Mouse (Mus musculus): ENCODE measurements at regions not wholly inside any gene's neighbourhood (a gene's known extent, or its start where the extent isn't known, plus 50 kb on each side); places are given as distances from the start of the nearest gene placed in this dataset.

GRCm38 (mm10) chr2:170956766-170957165, 225.2 kb downstream of the Dok5 start:
- no peaks in the 10 kb centered on the region for H3K36me3 ChIP-seq (replicated peaks in 1 of 2; ENCODE audit: control insufficient read depth in 1 of 2, insufficient read depth in 1 of 2, low read length in 1 of 2)
- DNase-seq (ENCODE audit: extremely low read depth): no peak
- no peak overlapping the region for H3K9ac ChIP-seq (ENCODE audit: insufficient read depth, low read depth)
- no peaks in the 10 kb centered on the region for H3K79me2 ChIP-seq (replicated peaks; ENCODE audit: control insufficient read depth, extremely low read depth, insufficient read depth, poor library complexity, severe bottlenecking)
- no peaks in the 10 kb centered on the region for H3K4me1 ChIP-seq (ENCODE audit: control insufficient read depth in 1 of 2, insufficient read depth in 2 of 2)
- in situ Hi-C loops (cut with MboI; ENCODE audit: low pct_ligation_motif_present, low pct_unique_long_range_greater_than_20kb, low sequenced_read_pairs): no loop called here
- H3K4me3 ChIP-seq (replicated peaks in 1 of 3; ENCODE audit: low read depth in 2 of 3, low read length in 2 of 3, poor library complexity in 1 of 3): no peak overlapping the region
- dilution Hi-C loops (cut with MboI; ENCODE audit: extremely low pct_ligation_motif_present, extremely low pct_unique_long_range_greater_than_20kb, low sequenced_read_pairs): no loop called here
- H3K27me3 ChIP-seq (replicated peaks): no peaks in the 10 kb centered on the region
- no peak overlapping the region for H3K4me2 ChIP-seq (ENCODE audit: insufficient read depth, low read depth, poor library complexity, severe bottlenecking)
- H3K27ac ChIP-seq (ENCODE audit: insufficient read depth, low read depth): no peak overlapping the region
- no peak for TF ChIP-seq HCFC1 (IDR thresholded peaks at IDR 0.05; ENCODE audit: low read depth, low read length)
- TF ChIP-seq TBP (conservative IDR thresholded peaks at IDR 0.05; ENCODE audit: low read depth, low read length): no peak
- TF ChIP-seq MXI1 (IDR thresholded peaks at IDR 0.05; ENCODE audit: low read depth, low read length): no peak
- TF ChIP-seq CHD1 (IDR thresholded peaks at IDR 0.05; ENCODE audit: low read depth, low read length): no peak
- TF ChIP-seq NELFE (IDR thresholded peaks at IDR 0.05; ENCODE audit: low read depth, low read length): no peak
- no peak for TF ChIP-seq E2F4 (IDR thresholded peaks at IDR 0.05; ENCODE audit: insufficient replicate concordance, low read depth, low read length)
- no peak for TF ChIP-seq USF2 (conservative IDR thresholded peaks at IDR 0.05; ENCODE audit: low read depth, low read length)
- TF ChIP-seq JUND (conservative IDR thresholded peaks at IDR 0.05; ENCODE audit: low read depth, low read length): no peak
- TF ChIP-seq RCOR1 (conservative IDR thresholded peaks at IDR 0.05; ENCODE audit: low read depth, low read length): no peak
- no peak for TF ChIP-seq ELF1 (IDR thresholded peaks at IDR 0.05; ENCODE audit: low read depth, low read length)
- TF ChIP-seq POLR2A (IDR thresholded peaks at IDR 0.05; ENCODE audit: low read depth, low read length): no peak
- no peak for TF ChIP-seq MYC (IDR thresholded peaks at IDR 0.05; ENCODE audit: low read depth, low read length)
- TF ChIP-seq MAX (IDR thresholded peaks at IDR 0.05; ENCODE audit: low read length): no peak
- no peak for TF ChIP-seq UBTF (IDR thresholded peaks at IDR 0.05; ENCODE audit: low read depth, low read length)
- TF ChIP-seq TCF12 (IDR thresholded peaks at IDR 0.05; ENCODE audit: low read depth, low read length): no peak
- TF ChIP-seq EP300 (IDR thresholded peaks at IDR 0.05; ENCODE audit: low read length): no peak
- TF ChIP-seq RAD21 (IDR thresholded peaks at IDR 0.05; ENCODE audit: low read depth, low read length): no peak
- TF ChIP-seq SIN3A (IDR thresholded peaks at IDR 0.05; ENCODE audit: low read length): no peak
- peaks cover 60% of the 10 kb centered on the region for H3K9me3 ChIP-seq (replicated peaks; ENCODE audit: low read length)

- TF ChIP-seq MAZ (IDR thresholded peaks at IDR 0.05; ENCODE audit: low read depth, low read length) (no peak), POLR2AphosphoS2 (IDR thresholded peaks at IDR 0.05; ENCODE audit: low read depth, low read length) (no peak)
- in situ Hi-C loops (cut with MboI; ENCODE audit: low pct_ligation_motif_present, low pct_unique_long_range_greater_than_20kb, low sequenced_read_pairs) (no loop called here), dilution Hi-C loops (cut with MboI; ENCODE audit: extremely low pct_ligation_motif_present, extremely low pct_unique_long_range_greater_than_20kb, low sequenced_read_pairs) (no loop called here)
- H3K9ac ChIP-seq (ENCODE audit: insufficient read depth, low read depth): no peak overlapping the region
- H3K36me3 ChIP-seq (replicated peaks in 1 of 2; ENCODE audit: control insufficient read depth in 1 of 2, insufficient read depth in 1 of 2, low read length in 1 of 2): no peaks in the 10 kb centered on the region
- no peaks in the 10 kb centered on the region for H3K4me1 ChIP-seq (ENCODE audit: control insufficient read depth in 1 of 2, insufficient read depth in 2 of 2)
- peaks cover 61% of the 10 kb centered on the region for H3K9me3 ChIP-seq (replicated peaks; ENCODE audit: low read length)
- no peaks in the 10 kb centered on the region for H3K79me2 ChIP-seq (replicated peaks; ENCODE audit: control insufficient read depth, extremely low read depth, insufficient read depth, poor library complexity, severe bottlenecking)
- H3K27ac ChIP-seq (ENCODE audit: insufficient read depth, low read depth): no peak overlapping the region
- no peaks in the 10 kb centered on the region for H3K27me3 ChIP-seq (replicated peaks)
- H3K4me3 ChIP-seq (replicated peaks in 1 of 3; ENCODE audit: low read depth in 2 of 3, low read length in 2 of 3, poor library complexity in 1 of 3): no peak overlapping the region
- no peak for DNase-seq (ENCODE audit: extremely low read depth)
- H3K4me2 ChIP-seq (ENCODE audit: insufficient read depth, low read depth, poor library complexity, severe bottlenecking): no peak overlapping the region
Observed at GRCm38 (mm10) chr2:170960396-170960795, 228.8 kb downstream of the Dok5 start.

Data from CH12.LX (cell line).